Mouse (Mus musculus) bone marrow macrophage, adult 2 months (primary cell): Measurements from ENCODE around the gene Topbp1. TPM values are rescaled to one million over a fixed set of nuclear protein-coding genes. Genes with fewer than 3 reads are reported as not detected.
A peak's percentile ranks its signal among the peaks of the same experiment; 100 is the strongest.
"Not testable (repeated sequence)": the region's sequence is repeated elsewhere in the genome, so short reads cannot be mapped to it uniquely, and the experiment has no call there.

ENCODE experiments used
- H3K27ac ChIP-seq: 2 replicates; pipeline ENCODE4 v1.5.1; 2012; ENCODE audit warnings: low read depth, low read length; ENCODE audit not compliant: insufficient read depth
- H3K4me1 ChIP-seq: 2 replicates; pipeline ENCODE4 v1.6.1; 2012; ENCODE audit warnings: low read length; ENCODE audit not compliant: control insufficient read depth, insufficient read depth
- H3K4me3 ChIP-seq: 2 replicates; pipeline ENCODE4 v1.5.1; 2012; ENCODE audit warnings: mild to moderate bottlenecking, low read length, moderate library complexity; ENCODE audit not compliant: insufficient read depth
- CTCF ChIP-seq: IDR thresholded peaks from 2 replicates; pipeline ENCODE4 v1.5.1; 2012; ENCODE audit warnings: low read depth, mild to moderate bottlenecking, low read length, moderate library complexity
- POLR2A ChIP-seq: IDR thresholded peaks from 2 replicates; pipeline ENCODE4 v1.6.1; 2012; ENCODE audit warnings: mild to moderate bottlenecking, low read depth, low read length, borderline replicate concordance
- polyA plus RNA-seq: library from polyadenylated mRNA; stranded (reverse); fragments of >200 nt; gene quantifications from 2 replicates; pipeline ENCODE4 v1.2.4, GENCODE M21; 2012; ENCODE audit not compliant: missing spikeins, insufficient read depth, insufficient read length

Gene Topbp1
- polyA plus RNA-seq, 1 experiment = 49.4 TPM

GRCm38 (mm10) chr9:103347045-103347444 lies 42.0 kb downstream of the Topbp1 start:
- TF ChIP-seq POLR2A = no peak
- H3K4me1 ChIP-seq = peaks cover 13% of the 10 kb centered on the region
- peak overlapping the region; percentile 79 for H3K27ac ChIP-seq
- no peak overlapping the region for H3K4me3 ChIP-seq

GRCm38 (mm10) chr9:103347996-103348490 lies 43.0 kb downstream of the Topbp1 start:
- Histone ChIP-seq H3K4me1 (peaks cover 11% of the 10 kb centered on the region), H3K4me3 (no peak overlapping the region), H3K27ac (no peak overlapping the region)
- TF ChIP-seq POLR2A = no peak
- no peak for TF ChIP-seq CTCF

GRCm38 (mm10) chr9:103348791-103349190 lies 43.8 kb downstream of the Topbp1 start:
- H3K4me3 ChIP-seq = no peak overlapping the region
- no peak overlapping the region for H3K27ac ChIP-seq
- H3K4me1 ChIP-seq = peaks cover 11% of the 10 kb centered on the region
- TF ChIP-seq POLR2A (no peak), CTCF (no peak)

GRCm38 (mm10) chr9:103353500-103354260 lies 48.7 kb downstream of the Topbp1 start:
- H3K4me1 ChIP-seq, H3K4me3 ChIP-seq, H3K27ac ChIP-seq: not testable (repeated sequence)

- no peak overlapping the region for H3K27ac ChIP-seq
- peaks cover 3% of the 10 kb centered on the region for H3K4me1 ChIP-seq
- no peak overlapping the region for H3K4me3 ChIP-seq
- TF ChIP-seq CTCF = no peak
- TF ChIP-seq POLR2A = no peak
These were observed 52.9 kb downstream of the Topbp1 start for GRCm38 (mm10) chr9:103357893-103358292.

- TF ChIP-seq POLR2A (no peak), CTCF (no peak)
- Histone ChIP-seq H3K4me1 (peaks cover 5% of the 10 kb centered on the region), H3K27ac (no peak overlapping the region), H3K4me3 (no peak overlapping the region)
These were observed 53.5 kb downstream of the Topbp1 start for GRCm38 (mm10) chr9:103358545-103358944.

GRCm38 (mm10) chr9:103360642-103361041 lies 55.6 kb downstream of the Topbp1 start:
- no peak overlapping the region for H3K4me3 ChIP-seq
- H3K27ac ChIP-seq = no peak overlapping the region
- H3K4me1 ChIP-seq = peaks cover 5% of the 10 kb centered on the region
- no peak for TF ChIP-seq CTCF

- Histone ChIP-seq H3K27ac (no peak overlapping the region), H3K4me1 (peaks cover 20% of the 10 kb centered on the region), H3K4me3 (peak overlapping the region; percentile 86; the same call in 1 of the 2 replicates)
- TF ChIP-seq POLR2A = no peak
- no peak for TF ChIP-seq CTCF
These were observed 58.1 kb downstream of the Topbp1 start for GRCm38 (mm10) chr9:103363088-103363487.

GRCm38 (mm10) chr9:103363730-103364417 lies 58.9 kb downstream of the Topbp1 start:
- no peak overlapping the region for H3K27ac ChIP-seq
- peak overlapping the region; percentile 86 for H3K4me3 ChIP-seq
- peaks cover 20% of the 10 kb centered on the region for H3K4me1 ChIP-seq
- TF ChIP-seq CTCF (no peak), POLR2A (no peak)

GRCm38 (mm10) chr9:103364601-103365289 lies 59.7 kb downstream of the Topbp1 start:
- peak overlapping the region; percentile 87 for H3K27ac ChIP-seq
- TF ChIP-seq CTCF (no peak), POLR2A (no peak)
- H3K4me3 ChIP-seq = peak overlapping the region; percentile 86
- peaks cover 27% of the 10 kb centered on the region for H3K4me1 ChIP-seq
